Mouse (Mus musculus): ENCODE results near the gene Bicdl2. TPM values are rescaled to one million over a fixed set of nuclear protein-coding genes. Genes with fewer than 3 reads are reported as not detected.

Gene Bicdl2
- polyA plus RNA-seq, 1 experiment from 2014 or later, result 50.9 TPM

DNA sequence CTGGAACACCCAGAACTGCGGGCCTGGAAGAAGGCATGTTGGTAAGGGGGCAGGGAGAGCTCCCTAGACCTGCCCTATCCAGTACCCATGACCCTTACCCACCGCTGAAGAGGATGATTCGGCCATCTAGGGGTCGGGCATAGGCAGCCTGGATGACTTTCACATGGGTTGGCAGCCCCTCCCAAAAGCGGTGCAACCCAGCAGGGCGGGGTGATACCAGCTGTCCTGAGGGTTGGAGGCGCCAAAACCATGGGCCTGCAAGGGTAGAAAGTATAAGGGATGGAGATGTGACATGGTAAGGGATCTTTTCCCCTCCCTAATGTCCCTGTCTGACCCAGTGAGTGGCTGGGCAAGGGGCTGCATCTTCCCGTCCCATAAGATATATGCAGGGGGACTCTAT is 29.1 kb upstream of the Bicdl2 start:
- Histone ChIP-seq H3K4me3 (ENCODE audit: low read depth, low read length) (no peak overlapping the region), H3K36me3 (ENCODE audit: control insufficient read depth, insufficient read depth, low read length) (no peaks in the 10 kb centered on the region), H3K27me3 (ENCODE audit: control insufficient read depth, insufficient read depth, low read length) (no peaks in the 10 kb centered on the region), H3K9ac (ENCODE audit: low read length) (no peak overlapping the region), H3K4me1 (replicated peaks; ENCODE audit: control insufficient read depth, insufficient read depth) (no peaks in the 10 kb centered on the region), H3K27ac (replicated peaks) (no peak overlapping the region), H3K9me3 (ENCODE audit: control insufficient read depth, low read length) (no peaks in the 10 kb centered on the region), H3K4me2 (replicated peaks; ENCODE audit: low read depth) (no peak overlapping the region)
- ATAC-seq (ENCODE audit: low FRiP score, low TSS enrichment), result no peak
- DNase-seq (ENCODE audit: low spot score), result no peak
- WGBS, result 80% methylated on average over 8 of the region's 8 CpGs
- TF ChIP-seq EP300 (optimal IDR thresholded peaks at IDR 0.05) (no peak), CTCF (IDR thresholded peaks at IDR 0.05; ENCODE audit: low read depth) (no peak)

DNA sequence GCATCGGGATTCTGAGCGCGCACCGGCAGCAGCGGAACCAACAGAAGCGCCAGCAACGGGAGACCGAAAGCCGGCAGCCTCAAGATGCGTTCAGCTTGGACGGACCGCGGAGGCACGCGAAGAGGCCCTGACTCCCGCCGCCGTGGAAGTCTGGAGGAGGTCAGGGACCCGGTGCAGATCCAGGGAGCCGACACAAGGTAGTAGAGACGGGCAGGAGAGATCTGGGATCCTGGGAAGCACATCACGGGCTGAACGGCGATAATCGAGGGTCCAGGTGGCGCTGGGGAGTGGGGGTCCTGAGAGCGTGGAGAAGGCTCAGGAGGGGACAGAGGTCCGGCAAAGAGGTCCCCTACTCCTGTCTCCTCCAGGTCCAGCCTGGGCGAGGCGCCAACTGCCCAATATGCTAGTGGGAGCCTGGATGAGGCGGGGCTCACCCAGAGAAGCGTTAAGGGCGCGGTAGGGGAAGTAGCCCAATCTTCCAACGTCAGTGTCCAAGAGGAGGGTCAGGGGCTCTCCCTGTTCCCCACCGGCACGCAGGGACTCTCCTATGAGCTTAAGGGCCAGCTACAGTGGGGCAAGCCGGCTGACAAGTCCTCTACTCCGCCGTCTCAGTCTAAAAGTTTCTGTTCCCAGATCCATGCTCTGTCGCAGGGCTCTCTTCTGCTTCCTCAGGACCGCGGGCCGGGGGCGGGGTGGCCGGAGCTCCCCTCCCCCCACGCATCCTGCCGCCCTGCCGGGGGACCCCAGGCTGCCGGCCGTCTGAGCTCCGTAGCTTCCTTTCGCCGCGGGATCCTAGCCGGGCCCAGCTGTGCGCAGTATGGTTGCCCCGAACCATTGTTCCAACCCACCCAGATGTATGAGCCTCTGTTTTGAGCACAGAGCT is 15.5 kb upstream of the Bicdl2 start, which contains the start of gene Mmp25:
Mmp25 (minus strand) TSS at position 665 of the 883 bp plus-strand sequence.
- WGBS, result under 1% methylated on average over 57 of the region's 58 CpGs
- H3K4me2 ChIP-seq (replicated peaks; ENCODE audit: low read depth), result peak within 1 kb of the TSS; percentile 76
- DNase-seq (ENCODE audit: low spot score) (no peak), ATAC-seq (ENCODE audit: low FRiP score, low TSS enrichment) (peak; percentile 36; the same call in 1 of the 2 replicates)
- H3K4me1 ChIP-seq (replicated peaks; ENCODE audit: control insufficient read depth, insufficient read depth), result peaks cover 4% of the 10 kb centered on the region; the same call in 1 of the 2 replicates
- TF ChIP-seq CTCF (IDR thresholded peaks at IDR 0.05; ENCODE audit: low read depth) (no peak), EP300 (optimal IDR thresholded peaks at IDR 0.05) (no peak)
- H3K27ac ChIP-seq (replicated peaks), result no peak within 1 kb of the TSS
- peak within 1 kb of the TSS; percentile 48 for H3K4me3 ChIP-seq (ENCODE audit: low read depth, low read length)
- no peaks in the 10 kb centered on the region for H3K9me3 ChIP-seq (ENCODE audit: control insufficient read depth, low read length)
- H3K9ac ChIP-seq (ENCODE audit: low read length), result peak within 1 kb of the TSS; percentile 55
- H3K27me3 ChIP-seq (ENCODE audit: control insufficient read depth, insufficient read depth, low read length), result no peaks in the 10 kb centered on the region
- no peaks in the 10 kb centered on the region for H3K36me3 ChIP-seq (ENCODE audit: control insufficient read depth, insufficient read depth, low read length)

GRCm38 (mm10) chr17:23645894-23646293 is 14.4 kb upstream of the Bicdl2 start:
- no peak for ATAC-seq (ENCODE audit: low FRiP score, low TSS enrichment)
- DNase-seq (ENCODE audit: low spot score), result no peak

GRCm38 (mm10) chr17:23651363-23651762 is 8.9 kb upstream of the Bicdl2 start:
- Histone ChIP-seq H3K9ac (ENCODE audit: low read length) (no peak overlapping the region), H3K27me3 (ENCODE audit: control insufficient read depth, insufficient read depth, low read length) (no peaks in the 10 kb centered on the region), H3K36me3 (ENCODE audit: control insufficient read depth, insufficient read depth, low read length) (no peaks in the 10 kb centered on the region), H3K9me3 (ENCODE audit: control insufficient read depth, low read length) (no peaks in the 10 kb centered on the region), H3K4me1 (replicated peaks; ENCODE audit: control insufficient read depth, insufficient read depth) (no peaks in the 10 kb centered on the region), H3K27ac (replicated peaks) (no peak overlapping the region), H3K4me2 (replicated peaks; ENCODE audit: low read depth) (no peak overlapping the region), H3K4me3 (ENCODE audit: low read depth, low read length) (no peak overlapping the region)
- DNase-seq (ENCODE audit: low spot score), result no peak
- TF ChIP-seq CTCF (IDR thresholded peaks at IDR 0.05; ENCODE audit: low read depth), result no peak
- no peak for TF ChIP-seq EP300 (optimal IDR thresholded peaks at IDR 0.05)
- WGBS, result 68% methylated on average over 6 of the region's 6 CpGs
- ATAC-seq (ENCODE audit: low FRiP score, low TSS enrichment), result no peak

More at GRCm38 (mm10) chr17:23645894-23646293, 14.4 kb upstream of the Bicdl2 start:
- TF ChIP-seq CTCF (IDR thresholded peaks at IDR 0.05; ENCODE audit: low read depth) (no peak), EP300 (optimal IDR thresholded peaks at IDR 0.05) (no peak)
- WGBS, result 51% methylated on average over 10 of the region's 10 CpGs
- Histone ChIP-seq H3K4me1 (replicated peaks; ENCODE audit: control insufficient read depth, insufficient read depth) (peaks cover 4% of the 10 kb centered on the region; the same call in 1 of the 2 replicates), H3K27ac (replicated peaks) (no peak overlapping the region), H3K36me3 (ENCODE audit: control insufficient read depth, insufficient read depth, low read length) (no peaks in the 10 kb centered on the region), H3K9me3 (ENCODE audit: control insufficient read depth, low read length) (no peaks in the 10 kb centered on the region), H3K4me2 (replicated peaks; ENCODE audit: low read depth) (no peak overlapping the region), H3K4me3 (ENCODE audit: low read depth, low read length) (no peak overlapping the region), H3K9ac (ENCODE audit: low read length) (no peak overlapping the region), H3K27me3 (ENCODE audit: control insufficient read depth, insufficient read depth, low read length) (no peaks in the 10 kb centered on the region)

- Histone ChIP-seq H3K4me3 (ENCODE audit: low read depth, low read length) (no peak overlapping the region), H3K9me3 (ENCODE audit: control insufficient read depth, low read length) (no peaks in the 10 kb centered on the region), H3K9ac (ENCODE audit: low read length) (no peak overlapping the region), H3K27me3 (ENCODE audit: control insufficient read depth, insufficient read depth, low read length) (no peaks in the 10 kb centered on the region), H3K4me2 (replicated peaks; ENCODE audit: low read depth) (no peak overlapping the region), H3K4me1 (replicated peaks; ENCODE audit: control insufficient read depth, insufficient read depth) (no peaks in the 10 kb centered on the region), H3K27ac (replicated peaks) (no peak overlapping the region), H3K36me3 (ENCODE audit: control insufficient read depth, insufficient read depth, low read length) (no peaks in the 10 kb centered on the region)
- 71% methylated on average over 1 of the region's 2 CpGs for WGBS
- no peak for TF ChIP-seq CTCF (IDR thresholded peaks at IDR 0.05; ENCODE audit: low read depth)
- TF ChIP-seq EP300 (optimal IDR thresholded peaks at IDR 0.05), result no peak
- ATAC-seq (ENCODE audit: low FRiP score, low TSS enrichment), result no peak
- DNase-seq (ENCODE audit: low spot score), result no peak
These were observed 7.0 kb upstream of the Bicdl2 start for GRCm38 (mm10) chr17:23653324-23653723.

- no peaks in the 10 kb centered on the region for H3K4me1 ChIP-seq (replicated peaks; ENCODE audit: control insufficient read depth, insufficient read depth)
- no peaks in the 10 kb centered on the region for H3K36me3 ChIP-seq (ENCODE audit: control insufficient read depth, insufficient read depth, low read length)
- no peak overlapping the region for H3K4me3 ChIP-seq (ENCODE audit: low read depth, low read length)
- H3K27me3 ChIP-seq (ENCODE audit: control insufficient read depth, insufficient read depth, low read length), result no peaks in the 10 kb centered on the region
- TF ChIP-seq EP300 (optimal IDR thresholded peaks at IDR 0.05) (no peak), CTCF (IDR thresholded peaks at IDR 0.05; ENCODE audit: low read depth) (no peak)
- 40% methylated on average over 6 of the region's 6 CpGs for whole genome bisulfite sequencing
- no peak overlapping the region for H3K27ac ChIP-seq (replicated peaks)
- H3K9ac ChIP-seq (ENCODE audit: low read length), result no peak overlapping the region
- DNase-seq (ENCODE audit: low spot score) (no peak), ATAC-seq (ENCODE audit: low FRiP score, low TSS enrichment) (no peak)
- H3K9me3 ChIP-seq (ENCODE audit: control insufficient read depth, low read length), result no peaks in the 10 kb centered on the region
- H3K4me2 ChIP-seq (replicated peaks; ENCODE audit: low read depth), result no peak overlapping the region
These were observed 6.3 kb upstream of the Bicdl2 start for GRCm38 (mm10) chr17:23654001-23654400.
